ENCODE assay signal across 8 mouse cellular contexts in genomic region chr9:22259184-22260091, GRCm38 (mm10). TPM values are rescaled to one million over a fixed set of nuclear protein-coding genes. Genes with fewer than 3 reads are reported as not detected.
DNase-seq lines count a peak whose midpoint lies in the region; ATAC-seq and TF ChIP-seq lines count a peak whose summit lies in the region.

Gene Zfp599 (minus strand): TSS chr9:22259895.

- peak within 1 kb of the TSS; percentile 90 for H3K4me3 ChIP-seq in bone marrow, adult 2 months (replicated peaks; ENCODE audit: control insufficient read depth, low read depth, low read length)
- peak within 1 kb of the TSS; percentile 59 for H3K4me3 ChIP-seq in embryonic facial prominence, embryonic 14.5 days (ENCODE audit: low read depth, low read length)
- H3K4me3 ChIP-seq in limb, embryonic 12.5 days (replicated peaks), result peak within 1 kb of the TSS; percentile 77
- H3K4me3 ChIP-seq in midbrain, embryonic 14.5 days (replicated peaks; ENCODE audit: low read depth, low read length), result peak within 1 kb of the TSS; percentile 72
- H3K4me3 ChIP-seq in spleen, adult 2 months (ENCODE audit: extremely low read depth, insufficient read depth, insufficient read length), result peak within 1 kb of the TSS; percentile 65

- H3K4me1 ChIP-seq in bone marrow, adult 2 months (ENCODE audit: control insufficient read depth, insufficient read depth, low read length), result no peaks in the 10 kb centered on the region
- H3K4me1 ChIP-seq in embryonic facial prominence, embryonic 14.5 days (ENCODE audit: control insufficient read depth, insufficient read depth, low read length), result no peaks in the 10 kb centered on the region
- H3K4me1 ChIP-seq in limb, embryonic 12.5 days (replicated peaks), result no peaks in the 10 kb centered on the region
- 0 out of 2 replicates have a peak, but pooled peaks cover 5% of the 10 kb centered on the region for H3K4me1 ChIP-seq in midbrain, embryonic 14.5 days (ENCODE audit: control insufficient read depth, insufficient read depth, low read length)
- H3K4me1 ChIP-seq in spleen, adult 2 months (ENCODE audit: control insufficient read depth, insufficient read depth, insufficient read length), result peaks cover 4% of the 10 kb centered on the region; the same call in 1 of the 2 replicates

- peak; percentile 75 for DNase-seq in A20 (ENCODE audit: low read depth, low spot score)
- DNase-seq in embryonic facial prominence, embryonic 14.5 days (ENCODE audit: low spot score), result peak; percentile 91
- peak; percentile 47 for DNase-seq in heart, adult 8-10 months (ENCODE audit: low spot score)
- DNase-seq in kidney, adult 8-10 months, result peak; percentile 33 to 57
- peak; percentile 83 for DNase-seq in midbrain, embryonic 14.5 days
- DNase-seq in spleen, adult 2 months (ENCODE audit: low read depth in 1 of 2, low spot score in 2 of 2), result peak; percentile 54 to 72

- no peaks in the 10 kb centered on the region for H3K27me3 ChIP-seq in embryonic facial prominence, embryonic 14.5 days (replicated peaks; ENCODE audit: control insufficient read depth, insufficient read depth, low read length)
- no peaks in the 10 kb centered on the region for H3K27me3 ChIP-seq in limb, embryonic 12.5 days
- H3K27me3 ChIP-seq in midbrain, embryonic 14.5 days (ENCODE audit: control insufficient read depth, insufficient read depth, low read length), result no peaks in the 10 kb centered on the region
- no peaks in the 10 kb centered on the region for H3K27me3 ChIP-seq in spleen, adult 2 months (ENCODE audit: control insufficient read depth, insufficient read depth, low read length)

- WGBS in bone marrow, adult 2 months, result 1% methylated on average over 35 of the region's 35 CpGs
- WGBS in embryonic facial prominence, embryonic 14.5 days, result 1% methylated on average over 34 of the region's 35 CpGs
- WGBS in limb, embryonic 12.5 days, result 1% methylated on average over 35 of the region's 35 CpGs
- 2% methylated on average over 35 of the region's 35 CpGs for WGBS in midbrain, embryonic 14.5 days
- WGBS in spleen, adult 2 months, result 1% methylated on average over 35 of the region's 35 CpGs

- peak within 1 kb of the TSS; percentile 67 for H3K4me2 ChIP-seq in embryonic facial prominence, embryonic 14.5 days (ENCODE audit: low read depth, low read length)
- peak within 1 kb of the TSS; percentile 67 for H3K4me2 ChIP-seq in limb, embryonic 12.5 days
- peak within 1 kb of the TSS; percentile 69 for H3K4me2 ChIP-seq in midbrain, embryonic 14.5 days (ENCODE audit: low read length)

- TF ChIP-seq POLR2A in bone marrow, adult 2 months (IDR thresholded peaks at IDR 0.05; ENCODE audit: borderline replicate concordance, control insufficient read depth, low read depth, low read length), result no peak
- no peak for TF ChIP-seq POLR2A in spleen, adult 2 months (IDR thresholded peaks at IDR 0.05; ENCODE audit: low read depth, low read length)

- H3K36me3 ChIP-seq in embryonic facial prominence, embryonic 14.5 days (ENCODE audit: control insufficient read depth, insufficient read depth, low read length), result peaks cover 25% of the 10 kb centered on the region
- H3K36me3 ChIP-seq in limb, embryonic 12.5 days, result peaks cover 33% of the 10 kb centered on the region
- H3K36me3 ChIP-seq in midbrain, embryonic 14.5 days (ENCODE audit: control insufficient read depth, insufficient read depth, low read length), result peaks cover 20% of the 10 kb centered on the region
- no peaks in the 10 kb centered on the region for H3K36me3 ChIP-seq in spleen, adult 2 months (ENCODE audit: control insufficient read depth, insufficient read depth, low read length)

- H3K27ac ChIP-seq in bone marrow, adult 2 months (ENCODE audit: control insufficient read depth, insufficient read depth, low read depth, low read length, poor library complexity), result peak within 1 kb of the TSS; percentile 21; the same call in 1 of the 2 replicates
- H3K27ac ChIP-seq in embryonic facial prominence, embryonic 14.5 days (replicated peaks; ENCODE audit: low read depth, low read length), result no peak within 1 kb of the TSS
- peak within 1 kb of the TSS; percentile 81 for H3K27ac ChIP-seq in limb, embryonic 12.5 days
- no peak within 1 kb of the TSS; the same call in 1 of the 2 replicates for H3K27ac ChIP-seq in midbrain, embryonic 14.5 days (replicated peaks; ENCODE audit: low read depth, low read length)
- no peak within 1 kb of the TSS for H3K27ac ChIP-seq in spleen, adult 2 months (ENCODE audit: insufficient read depth, low read length)

- H3K9ac ChIP-seq in embryonic facial prominence, embryonic 14.5 days (ENCODE audit: low read depth, low read length), result peak within 1 kb of the TSS; percentile 75
- H3K9ac ChIP-seq in limb, embryonic 12.5 days (replicated peaks), result peak within 1 kb of the TSS; percentile 89
- H3K9ac ChIP-seq in midbrain, embryonic 14.5 days (replicated peaks; ENCODE audit: low read length), result peak within 1 kb of the TSS; percentile 84

- H3K9me3 ChIP-seq in embryonic facial prominence, embryonic 14.5 days (ENCODE audit: control insufficient read depth, low read length), result peaks cover 12% of the 10 kb centered on the region
- peaks cover 17% of the 10 kb centered on the region for H3K9me3 ChIP-seq in limb, embryonic 12.5 days
- peaks cover 12% of the 10 kb centered on the region for H3K9me3 ChIP-seq in midbrain, embryonic 14.5 days (ENCODE audit: control insufficient read depth, low read length)

- TF ChIP-seq CTCF in bone marrow, adult 2 months (IDR thresholded peaks at IDR 0.05; ENCODE audit: control insufficient read depth, insufficient read depth, low read length), result no peak
- TF ChIP-seq CTCF in spleen, adult 2 months (IDR thresholded peaks at IDR 0.05; ENCODE audit: extremely low read depth, insufficient read depth, insufficient read length, insufficient replicate concordance), result no peak

- peak; percentile 97 for ATAC-seq in embryonic facial prominence, embryonic 14.5 days (ENCODE audit: low read depth)
- peak; percentile 97 for ATAC-seq in limb, embryonic 12.5 days (ENCODE audit: insufficient number of reproducible peaks, insufficient read depth, low FRiP score, low TSS enrichment, low read depth)
- ATAC-seq in midbrain, embryonic 14.5 days (ENCODE audit: low FRiP score, low TSS enrichment), result peak; percentile 89

RNA-seq across cellular contexts. Expression of gene Zfp599, which starts in this region (rescaled TPM):
- 1.9 TPM in 1 of 2 replicates, not detected in the other for polyA plus RNA-seq in bone marrow, adult 2 months (2011; ENCODE audit: insufficient read depth, insufficient read length, low replicate concordance, missing spikeins)
- 3.3 and 4.8 TPM in 2 replicates for polyA plus RNA-seq in embryonic facial prominence, embryonic 14.5 days (2014; fragmentation: Nextera tagmentation; extraction: Ambion mirVana)
- total RNA-seq in heart, adult 8-10 months (2022), result under 1 TPM; 0.08 to 0.49 (median 0.22) TPM
- polyA plus RNA-seq in limb, embryonic 12.5 days (2016; fragmentation: Nextera tagmentation; extraction: Ambion mirVana), result 10.2 and 11.5 TPM in 2 replicates
- 13.8 and 14.0 TPM in 2 replicates for polyA plus RNA-seq in midbrain, embryonic 14.5 days (2014; fragmentation: Nextera tagmentation; extraction: Ambion mirVana)
- polyA plus RNA-seq in spleen, adult 2 months (2012; rRNA removed), result 0.13 and 0.15 TPM in 2 replicates

Comparison
In these comparisons a context has a peak if more than half of its experiments do, and no peak if none do; other contexts are left out.
1. Peak in DNase-seq in heart, adult 8-10 months; RNA of the gene not detected or under 1 TPM.
2. Peak in DNase-seq and H3K4me3 ChIP-seq in spleen, adult 2 months; RNA of the gene not detected or under 1 TPM.
3. H3K27ac ChIP-seq: peak in bone marrow, adult 2 months (single experiment) and limb, embryonic 12.5 days (single experiment); none in embryonic facial prominence, embryonic 14.5 days (single experiment), midbrain, embryonic 14.5 days (single experiment) and spleen, adult 2 months (single experiment).
4. Peak in every context shown above with its lines, with median percentiles within 50 percentile points of each other: DNase-seq, H3K4me3 ChIP-seq, ATAC-seq, H3K4me2 ChIP-seq and H3K9ac ChIP-seq.